Mouse (Mus musculus): ENCODE measurements around the gene Rpp30. TPM values are rescaled to one million over a fixed set of nuclear protein-coding genes. Genes with fewer than 3 reads are reported as not detected.

Gene Rpp30
- polyA plus RNA-seq (2015; fragmentation: Illumina TruSeq; extraction: RNeasy Lipid Tissue Mini Kit (QIAGEN cat#74804); ENCODE audit: low read depth, low replicate concordance), result 22.2 TPM

GRCm38 (mm10) chr19:36083262-36084225 is at the start of gene Rpp30:
Gene Rpp30 (plus strand): TSS chr19:36083716.

GRCm38 (mm10) chr19:36057231-36057811 is 26.2 kb upstream of the Rpp30 start, which contains the start of gene Htr7:
Gene Htr7 (minus strand): TSS chr19:36057507.

DNA sequence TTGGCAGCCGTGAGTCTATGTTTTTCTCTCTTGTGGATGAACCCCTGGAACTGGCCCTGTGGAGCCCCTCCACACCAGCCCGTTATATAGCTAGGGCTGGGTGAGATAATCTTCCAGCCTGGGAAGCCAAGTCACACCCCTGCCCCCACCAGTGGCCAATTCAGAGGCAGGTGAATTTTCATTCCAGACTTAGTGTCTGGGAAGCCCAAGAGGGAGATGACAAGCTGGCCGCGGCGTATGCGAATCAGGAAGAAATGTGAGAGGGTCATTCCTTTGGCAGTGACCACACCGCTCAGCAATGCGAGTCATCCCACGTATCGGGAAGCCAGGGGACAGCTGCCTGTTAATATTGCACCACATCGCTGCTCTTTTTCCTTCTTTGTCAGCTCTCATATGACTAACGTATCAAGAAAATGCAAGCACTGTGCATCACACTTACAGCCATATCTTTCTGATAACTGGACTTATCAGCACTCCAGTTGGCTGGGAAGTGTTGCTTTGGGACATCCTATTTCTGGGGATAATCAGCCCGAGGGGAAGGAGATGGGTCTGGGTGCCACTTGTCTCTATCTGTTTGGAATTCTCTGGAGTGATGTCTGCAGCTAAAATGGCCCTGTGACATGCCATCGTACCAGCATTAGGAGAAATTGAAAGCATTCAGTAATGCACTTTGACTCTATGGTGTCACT is 36.4 kb downstream of the Rpp30 start, which contains the start of gene Ankrd1:
Gene Ankrd1 (minus strand): TSS at position 317 of the 689 bp plus-strand sequence.

Other genes with a start within 250 kb of the Rpp30 start
- gene Htr7, start 26.2 kb upstream of the Rpp30 start, polyA plus RNA-seq (2015; fragmentation: Illumina TruSeq; extraction: RNeasy Lipid Tissue Mini Kit (QIAGEN cat#74804); ENCODE audit: low read depth, low replicate concordance), result 8.9 TPM
- gene Ankrd1, start 36.4 kb downstream of the Rpp30 start, polyA plus RNA-seq (2015; fragmentation: Illumina TruSeq; extraction: RNeasy Lipid Tissue Mini Kit (QIAGEN cat#74804); ENCODE audit: low read depth, low replicate concordance), result not detected

All from brain, adult 10 weeks (tissue).